Comparison of ENCODE assay signal across 30 mouse cellular contexts in the genomic region with DNA sequence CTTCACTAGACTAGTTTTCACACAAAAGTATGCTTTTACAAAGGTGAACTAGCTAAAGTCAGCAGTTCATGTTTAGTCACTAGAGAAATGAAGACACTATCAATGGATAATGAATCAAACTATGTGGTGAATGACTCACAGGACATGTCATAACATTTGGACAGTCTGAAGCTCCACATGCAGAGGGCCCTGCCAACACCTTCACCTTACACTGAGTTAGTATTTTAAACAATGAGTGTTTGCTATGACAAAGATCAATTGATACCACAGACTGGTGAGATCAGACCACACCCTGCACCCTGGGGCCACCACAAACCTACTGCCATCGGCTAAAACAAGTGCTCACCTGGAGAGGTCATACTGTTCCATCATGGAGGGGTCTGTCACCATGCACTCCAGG. TPM values are rescaled to one million over a fixed set of nuclear protein-coding genes. Genes with fewer than 3 reads are reported as not detected.
DNase-seq lines count a peak whose midpoint lies in the region; ATAC-seq and TF ChIP-seq lines count a peak whose summit lies in the region.
"Had no signal": no experiment of that assay in that cellular context is flagged by ENCODE, and none has a peak within 500 bp of the region (broad histone marks: within the 10 kb centered on the region; RNA-seq: fewer than 3 reads in every experiment).

No protein-coding gene starts in this region.

- H3K27me3 ChIP-seq in cerebellum, adult 2 months (ENCODE audit: control insufficient read depth, insufficient read depth, low read length): no peaks in the 10 kb centered on the region
- H3K27me3 ChIP-seq: forebrain, embryonic 13.5 days; neural tube, embryonic 12.5 days; Patski had no signal

- peak; percentile 52 for ATAC-seq in activated CD4-positive, CD25-positive, alpha-beta regulatory T cell, adult 4 months
- ATAC-seq: forebrain, embryonic 13.5 days; midbrain, embryonic 16.5 days; Patski had no signal

- WGBS in cerebellum, adult 2 months: 74% methylated on average over 1 of the region's 1 CpGs

- peak; percentile 38 for DNase-seq in cerebellum, adult 9-10 months
- DNase-seq in cerebellum, adult 2 months: no peak
- DNase-seq in urinary bladder, adult 18-20 months (ENCODE audit: low spot score in 2 of 2): peak; percentile 14 to 15
- DNase-seq in urinary bladder, postnatal 14 days (ENCODE audit: low spot score): no peak
- DNase-seq in frontal cortex, postnatal 25 days (ENCODE audit: low spot score in 2 of 2): no peak
- DNase-seq in lung, postnatal 4 days: no peak
- DNase-seq: B cell, adult 2 months; cerebellum, adult 11 months; cerebellum, postnatal 14 days; gastrocnemius, postnatal 25 days; heart, adult 11 months; heart, postnatal 4 days; kidney, adult 8-10 months; kidney, postnatal 4 days; layer of hippocampus, postnatal 36 days; left cerebral cortex, postnatal 4 days; liver, embryonic 13.5 days; lung, embryonic 14.5 days; lung, postnatal 14 days; right cerebral cortex, adult 18-20 months; thymus, adult 2 months; thymus, postnatal 36 days had no signal

- no peak overlapping the region for H3K27ac ChIP-seq in cerebellum, adult 2 months (ENCODE audit: insufficient read depth, low read length)
- H3K27ac ChIP-seq: forebrain, embryonic 13.5 days; hindbrain, embryonic 14.5 days; kidney, postnatal 0 days; liver, embryonic 13.5 days; neural tube, embryonic 12.5 days had no signal

- no peak for TF ChIP-seq POLR2A in cerebellum, adult 2 months (IDR thresholded peaks at IDR 0.05; ENCODE audit: borderline replicate concordance, insufficient read depth, low read length)

- H3K4me3 ChIP-seq in cerebellum, adult 2 months (replicated peaks; ENCODE audit: insufficient read depth, low read depth, low read length): no peak overlapping the region
- H3K4me3 ChIP-seq: forebrain, embryonic 13.5 days; liver, embryonic 13.5 days; neural tube, embryonic 12.5 days had no signal

- peaks cover 32% of the 10 kb centered on the region for H3K4me1 ChIP-seq in cerebellum, adult 2 months (ENCODE audit: control insufficient read depth, insufficient read depth, low read length)
- H3K4me1 ChIP-seq: forebrain, embryonic 13.5 days; neural tube, embryonic 12.5 days had no signal

- TF ChIP-seq CTCF in cerebellum, adult 2 months (IDR thresholded peaks at IDR 0.05; ENCODE audit: borderline replicate concordance, insufficient read depth, low read depth, low read length): no peak

RNA-seq across cellular contexts. Expression of gene Slc22a1, which starts 39.4 kb away (rescaled TPM):
- polyA plus RNA-seq in cerebellum, adult 2 months (2012; rRNA removed): 0.19 and 0.46 TPM in 2 replicates
- polyA plus RNA-seq in activated CD4-positive, CD25-positive, alpha-beta regulatory T cell, adult 4 months (2017; shearing (Covaris generic)): under 1 TPM in 1 of 2 experiments, not detected in 1; 0.81 TPM
- polyA plus RNA-seq: forebrain, embryonic 13.5 days; hindbrain, embryonic 14.5 days; liver, embryonic 13.5 days; midbrain, embryonic 11.5 days; midbrain, embryonic 16.5 days; neural tube, embryonic 12.5 days; Patski had no signal

RNA-seq across cellular contexts. Expression of gene Igf2r, which starts 54.4 kb away (rescaled TPM):
- 18.1 and 19.7 TPM in 2 replicates for polyA plus RNA-seq in cerebellum, adult 2 months (2012; rRNA removed)
- 10 to 100 TPM; 23.9 to 33.2 TPM for polyA plus RNA-seq in activated CD4-positive, CD25-positive, alpha-beta regulatory T cell, adult 4 months (2017; shearing (Covaris generic))

Comparison
In these comparisons a context has a peak if more than half of its experiments do, and no peak if none do; other contexts are left out.
1. DNase-seq: peak in cerebellum, adult 9-10 months (single experiment) and urinary bladder, adult 18-20 months (2 of 2); none in cerebellum, adult 2 months (0 of 2), urinary bladder, postnatal 14 days (single experiment), frontal cortex, postnatal 25 days (0 of 2) and lung, postnatal 4 days (0 of 2).